Mouse (Mus musculus) lung, adult 2 months (tissue): ENCODE results near the gene Rgs13.

Experiments
- CTCF ChIP-seq: fragments of 200-500 bp; IDR thresholded peaks from 2 replicates; pipeline ENCODE4 v1.5.1; 2011; ENCODE audit warnings: mild to moderate bottlenecking, low read length, control low read depth; ENCODE audit not compliant: insufficient read depth
- POLR2A ChIP-seq: fragments of 200-500 bp; IDR thresholded peaks from 2 replicates; pipeline ENCODE4 v1.6.1; 2011; ENCODE audit warnings: low read depth, mild to moderate bottlenecking, control low read depth, low read length, borderline replicate concordance; ENCODE audit errors: extremely low read depth

DNA sequence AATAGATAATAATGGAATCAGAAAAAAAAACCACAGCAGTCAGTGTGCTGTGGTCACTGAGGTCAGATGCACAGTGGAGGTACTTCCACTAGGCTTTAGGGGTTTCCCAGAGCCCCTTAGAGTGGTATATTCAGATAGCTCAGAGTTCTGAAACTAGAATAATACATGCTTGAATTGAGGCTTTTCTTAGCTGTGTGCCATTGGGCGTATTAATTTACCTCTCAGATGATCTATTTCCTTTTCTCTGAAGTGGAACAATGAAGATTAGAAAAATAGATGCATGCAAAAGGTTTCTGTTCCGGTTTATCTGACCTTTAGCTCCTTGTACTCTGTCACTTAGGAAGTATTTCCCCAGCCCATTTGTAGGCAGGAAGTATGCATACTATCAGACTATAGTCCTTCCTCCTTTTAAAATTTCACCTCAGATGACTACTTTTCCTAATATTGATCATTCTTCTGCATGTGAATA is 3.6 kb downstream of the Rgs13 start:
- TF ChIP-seq CTCF (no peak), POLR2A (no peak)
